Mouse (Mus musculus): ENCODE measurements at regions not wholly inside any gene's neighbourhood (a gene's known extent, or its start where the extent isn't known, plus 50 kb on each side); places are given as distances from the start of the nearest gene placed in this dataset.

DNA sequence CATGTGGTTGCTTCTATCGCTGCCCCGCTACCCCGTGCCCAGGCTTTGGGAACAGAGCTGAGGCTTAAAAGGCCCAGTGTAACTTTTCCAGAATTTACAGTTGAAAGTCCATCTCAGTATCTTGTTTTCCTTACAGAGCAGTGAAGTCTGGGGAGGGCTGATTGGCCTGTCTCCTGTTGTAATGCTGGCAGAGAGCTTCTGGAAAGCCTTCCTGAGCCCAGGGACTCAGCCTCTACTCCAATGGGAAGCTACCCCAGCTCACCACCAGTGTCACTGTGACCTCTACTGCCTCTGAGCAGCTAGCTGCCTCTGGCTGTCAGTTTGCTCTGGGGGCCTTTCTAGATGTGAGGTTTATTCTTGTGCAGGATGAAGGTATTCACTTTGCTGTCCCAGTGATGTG, 87.5 kb downstream of the Kcnrg start:
- TF ChIP-seq CTCF (IDR thresholded peaks at IDR 0.05) (no peak), EP300 (IDR thresholded peaks at IDR 0.05) (no peak)
